Mouse (Mus musculus): ENCODE measurements at regions not wholly inside any gene's neighbourhood (a gene's known extent, or its start where the extent isn't known, plus 50 kb on each side); places are given as distances from the start of the nearest gene placed in this dataset.

- no peak for DNase-seq (ENCODE audit: low spot score in 2 of 2)
- intact Hi-C loops (cut with DNase I), result no loop called here
Observed at GRCm38 (mm10) chr13:6241472-6242123, 306.4 kb upstream of the Pitrm1 start.

- DNase-seq (ENCODE audit: low spot score in 2 of 2), result no peak
- intact Hi-C loops (cut with DNase I), result no loop called here
Observed at GRCm38 (mm10) chr13:6250106-6250505, 297.8 kb upstream of the Pitrm1 start.

GRCm38 (mm10) chr13:6251025-6251862 is 296.7 kb upstream of the Pitrm1 start:
- intact Hi-C loops (cut with DNase I), result no loop called here
- peak in 1 of 2 experiments; percentile 20 for DNase-seq (ENCODE audit: low spot score in 2 of 2)

GRCm38 (mm10) chr13:6252100-6252499 is 295.8 kb upstream of the Pitrm1 start:
- intact Hi-C loops (cut with DNase I), result no loop called here

GRCm38 (mm10) chr13:6255303-6255702 is 292.6 kb upstream of the Pitrm1 start:
- DNase-seq (ENCODE audit: low spot score in 2 of 2), result no peak
- intact Hi-C loops (cut with DNase I), result loop anchor here (5.0 kb wide), 1 partner anchor 63 kb away; no protein-coding TSS in a partner anchor

More at GRCm38 (mm10) chr13:6252100-6252499, 295.8 kb upstream of the Pitrm1 start:
- no peak for DNase-seq (ENCODE audit: low spot score in 2 of 2)

- intact Hi-C loops (cut with DNase I), result loop anchor here (5.0 kb wide), 1 partner anchor 64 kb away; no protein-coding TSS in a partner anchor
- DNase-seq (ENCODE audit: low spot score in 2 of 2), result no peak
Observed at GRCm38 (mm10) chr13:6255728-6256496, 292.0 kb upstream of the Pitrm1 start.

- DNase-seq (ENCODE audit: low spot score in 2 of 2), result no peak
- intact Hi-C loops (cut with DNase I), result loop anchor here (5.0 kb wide), 1 partner anchor 66 kb away; no protein-coding TSS in a partner anchor
Observed at GRCm38 (mm10) chr13:6258456-6258855, 289.5 kb upstream of the Pitrm1 start.

- intact Hi-C loops (cut with DNase I), result no loop called here
- DNase-seq (ENCODE audit: low spot score in 2 of 2), result peak in 1 of 2 experiments; percentile 31
Observed at GRCm38 (mm10) chr13:6260321-6260865, 287.6 kb upstream of the Pitrm1 start.

GRCm38 (mm10) chr13:6261458-6261857 is 286.5 kb upstream of the Pitrm1 start:
- no peak for DNase-seq (ENCODE audit: low spot score in 2 of 2)
- intact Hi-C loops (cut with DNase I), result no loop called here

- DNase-seq (ENCODE audit: low spot score in 2 of 2), result no peak
- intact Hi-C loops (cut with DNase I), result no loop called here
Observed at GRCm38 (mm10) chr13:6270546-6270945, 277.4 kb upstream of the Pitrm1 start.

- no peak for DNase-seq (ENCODE audit: low spot score in 2 of 2)
- intact Hi-C loops (cut with DNase I), result no loop called here
Observed at GRCm38 (mm10) chr13:6272932-6273331, 275.0 kb upstream of the Pitrm1 start.

- DNase-seq (ENCODE audit: low spot score in 2 of 2), result peak in 1 of 2 experiments; percentile 13
- intact Hi-C loops (cut with DNase I), result no loop called here
Observed at GRCm38 (mm10) chr13:6280073-6280472, 267.9 kb upstream of the Pitrm1 start.

GRCm38 (mm10) chr13:6288109-6288508 is 259.8 kb upstream of the Pitrm1 start:
- DNase-seq (ENCODE audit: low spot score in 2 of 2), result no peak
- intact Hi-C loops (cut with DNase I), result no loop called here

- DNase-seq (ENCODE audit: low spot score in 2 of 2), result no peak
- intact Hi-C loops (cut with DNase I), result no loop called here
Observed at GRCm38 (mm10) chr13:6292098-6292497, 255.9 kb upstream of the Pitrm1 start.

GRCm38 (mm10) chr13:6305718-6306117 is 242.2 kb upstream of the Pitrm1 start:
- intact Hi-C loops (cut with DNase I), result no loop called here
- no peak for DNase-seq (ENCODE audit: low spot score in 2 of 2)

- intact Hi-C loops (cut with DNase I), result no loop called here
- DNase-seq (ENCODE audit: low spot score in 2 of 2), result no peak
Observed at GRCm38 (mm10) chr13:6306616-6306988, 241.3 kb upstream of the Pitrm1 start.

GRCm38 (mm10) chr13:6306989-6307917 is 240.7 kb upstream of the Pitrm1 start:
- intact Hi-C loops (cut with DNase I), result no loop called here
- DNase-seq (ENCODE audit: low spot score in 2 of 2), result no peak

- DNase-seq (ENCODE audit: low spot score in 2 of 2), result no peak
- intact Hi-C loops (cut with DNase I), result no loop called here
Observed at GRCm38 (mm10) chr13:6316201-6316600, 231.7 kb upstream of the Pitrm1 start.

- intact Hi-C loops (cut with DNase I), result no loop called here
Observed at GRCm38 (mm10) chr13:6323948-6324347, 224.0 kb upstream of the Pitrm1 start.

More at GRCm38 (mm10) chr13:6323948-6324347, 224.0 kb upstream of the Pitrm1 start:
- no peak for DNase-seq (ENCODE audit: low spot score in 2 of 2)
